Mouse (Mus musculus): ENCODE results near the gene Acot5. TPM values are rescaled to one million over a fixed set of nuclear protein-coding genes. Genes with fewer than 3 reads are reported as not detected.
"Not testable (repeated sequence)": the region's sequence is repeated elsewhere in the genome, so short reads cannot be mapped to it uniquely, and the experiment has no call there.

Gene Acot5
- polyA plus RNA-seq, 1 experiment from 2014 or later = not detected

GRCm38 (mm10) chr12:84068296-84068695 lies 829 bp upstream of the Acot5 start:
- Histone ChIP-seq H3K27ac (ENCODE audit: low read depth, low read length) (no peak overlapping the region), H3K27me3 (ENCODE audit: control insufficient read depth, insufficient read depth, low read length) (peaks cover 14% of the 10 kb centered on the region), H3K9me3 (ENCODE audit: control insufficient read depth, low read length) (no peaks in the 10 kb centered on the region), H3K36me3 (ENCODE audit: control insufficient read depth, insufficient read depth, low read length) (no peaks in the 10 kb centered on the region), H3K4me3 (ENCODE audit: low read depth, low read length) (no peak overlapping the region), H3K9ac (ENCODE audit: low read length) (no peak overlapping the region), H3K4me1 (replicated peaks; ENCODE audit: control insufficient read depth, insufficient read depth, low read length) (no peaks in the 10 kb centered on the region; the same call in 1 of the 2 replicates), H3K4me2 (ENCODE audit: low read depth, low read length, severe bottlenecking) (no peak overlapping the region)
- DNase-seq (ENCODE audit: low spot score) = no peak
- 58% methylated on average over 8 of the region's 8 CpGs for WGBS
- no peak for ATAC-seq (replicated peaks; ENCODE audit: low FRiP score)

- WGBS = 2% methylated on average over 38 of the region's 52 CpGs
- H3K9ac ChIP-seq (ENCODE audit: low read length); DNase-seq (ENCODE audit: low spot score); H3K4me1 ChIP-seq (replicated peaks; ENCODE audit: control insufficient read depth, insufficient read depth, low read length); H3K36me3 ChIP-seq (ENCODE audit: control insufficient read depth, insufficient read depth, low read length); ATAC-seq (replicated peaks; ENCODE audit: low FRiP score); H3K27ac ChIP-seq (ENCODE audit: low read depth, low read length); H3K9me3 ChIP-seq (ENCODE audit: control insufficient read depth, low read length): not testable (repeated sequence)
- peaks cover 14% of the 10 kb centered on the region for H3K27me3 ChIP-seq (ENCODE audit: control insufficient read depth, insufficient read depth, low read length)
- peak overlapping the region; percentile 63 for H3K4me2 ChIP-seq (ENCODE audit: low read depth, low read length, severe bottlenecking)
- H3K4me3 ChIP-seq (ENCODE audit: low read depth, low read length) = peak overlapping the region; percentile 31
Measured at GRCm38 (mm10) chr12:84069582-84069981, 457 bp downstream of the Acot5 start.

- H3K36me3 ChIP-seq (ENCODE audit: control insufficient read depth, insufficient read depth, low read length) = no peaks in the 10 kb centered on the region
- H3K9ac ChIP-seq (ENCODE audit: low read length) = no peak overlapping the region
- H3K27me3 ChIP-seq (ENCODE audit: control insufficient read depth, insufficient read depth, low read length) = peaks cover 14% of the 10 kb centered on the region
- no peak for ATAC-seq (replicated peaks; ENCODE audit: low FRiP score)
- H3K4me1 ChIP-seq (replicated peaks; ENCODE audit: control insufficient read depth, insufficient read depth, low read length) = no peaks in the 10 kb centered on the region; the same call in 1 of the 2 replicates
- no peak overlapping the region for H3K27ac ChIP-seq (ENCODE audit: low read depth, low read length)
- no peak for DNase-seq (ENCODE audit: low spot score)
- H3K9me3 ChIP-seq (ENCODE audit: control insufficient read depth, low read length) = no peaks in the 10 kb centered on the region
- 94% methylated on average over 2 of the region's 2 CpGs for WGBS
- no peak overlapping the region for H3K4me3 ChIP-seq (ENCODE audit: low read depth, low read length)
- no peak overlapping the region for H3K4me2 ChIP-seq (ENCODE audit: low read depth, low read length, severe bottlenecking)
Measured at GRCm38 (mm10) chr12:84071696-84072095, 2.6 kb downstream of the Acot5 start.

- DNase-seq (ENCODE audit: low spot score) (no peak), ATAC-seq (replicated peaks; ENCODE audit: low FRiP score) (no peak)
- H3K9me3 ChIP-seq (ENCODE audit: control insufficient read depth, low read length) = no peaks in the 10 kb centered on the region
- H3K4me3 ChIP-seq (ENCODE audit: low read depth, low read length) = no peak overlapping the region
- no peak overlapping the region for H3K9ac ChIP-seq (ENCODE audit: low read length)
- 90% methylated on average over 4 of the region's 4 CpGs for WGBS
- no peaks in the 10 kb centered on the region for H3K36me3 ChIP-seq (ENCODE audit: control insufficient read depth, insufficient read depth, low read length)
- H3K4me2 ChIP-seq (ENCODE audit: low read depth, low read length, severe bottlenecking) = no peak overlapping the region
- no peaks in the 10 kb centered on the region for H3K27me3 ChIP-seq (ENCODE audit: control insufficient read depth, insufficient read depth, low read length)
- no peaks in the 10 kb centered on the region for H3K4me1 ChIP-seq (replicated peaks; ENCODE audit: control insufficient read depth, insufficient read depth, low read length)
- no peak overlapping the region for H3K27ac ChIP-seq (ENCODE audit: low read depth, low read length)
Measured at GRCm38 (mm10) chr12:84077371-84077990, 8.4 kb downstream of the Acot5 start.

- no peak overlapping the region for H3K4me3 ChIP-seq (ENCODE audit: low read depth, low read length)
- WGBS = 87% methylated on average over 2 of the region's 2 CpGs
- H3K9ac ChIP-seq (ENCODE audit: low read length) = no peak overlapping the region
- H3K27me3 ChIP-seq (ENCODE audit: control insufficient read depth, insufficient read depth, low read length) = no peaks in the 10 kb centered on the region
- no peak for DNase-seq (ENCODE audit: low spot score)
- no peaks in the 10 kb centered on the region for H3K36me3 ChIP-seq (ENCODE audit: control insufficient read depth, insufficient read depth, low read length)
- no peaks in the 10 kb centered on the region for H3K9me3 ChIP-seq (ENCODE audit: control insufficient read depth, low read length)
- no peak overlapping the region for H3K27ac ChIP-seq (ENCODE audit: low read depth, low read length)
- no peak overlapping the region for H3K4me2 ChIP-seq (ENCODE audit: low read depth, low read length, severe bottlenecking)
- H3K4me1 ChIP-seq (replicated peaks; ENCODE audit: control insufficient read depth, insufficient read depth, low read length) = no peaks in the 10 kb centered on the region
- no peak for ATAC-seq (replicated peaks; ENCODE audit: low FRiP score)
Measured at GRCm38 (mm10) chr12:84083842-84084241, 14.7 kb downstream of the Acot5 start.

- Histone ChIP-seq H3K36me3 (ENCODE audit: control insufficient read depth, insufficient read depth, low read length) (no peaks in the 10 kb centered on the region), H3K4me2 (ENCODE audit: low read depth, low read length, severe bottlenecking) (no peak overlapping the region), H3K4me1 (replicated peaks; ENCODE audit: control insufficient read depth, insufficient read depth, low read length) (no peaks in the 10 kb centered on the region), H3K27ac (ENCODE audit: low read depth, low read length) (no peak overlapping the region), H3K9ac (ENCODE audit: low read length) (no peak overlapping the region), H3K4me3 (ENCODE audit: low read depth, low read length) (no peak overlapping the region), H3K27me3 (ENCODE audit: control insufficient read depth, insufficient read depth, low read length) (no peaks in the 10 kb centered on the region), H3K9me3 (ENCODE audit: control insufficient read depth, low read length) (peaks cover 3% of the 10 kb centered on the region; the same call in 1 of the 2 replicates)
- no peak for DNase-seq (ENCODE audit: low spot score)
- ATAC-seq (replicated peaks; ENCODE audit: low FRiP score) = no peak
- WGBS = 93% methylated on average over 4 of the region's 4 CpGs
Measured at GRCm38 (mm10) chr12:84084581-84084980, 15.5 kb downstream of the Acot5 start.

GRCm38 (mm10) chr12:84094666-84095065 lies 25.5 kb downstream of the Acot5 start:
- H3K9me3 ChIP-seq (ENCODE audit: control insufficient read depth, low read length); H3K36me3 ChIP-seq (ENCODE audit: control insufficient read depth, insufficient read depth, low read length); H3K9ac ChIP-seq (ENCODE audit: low read length); ATAC-seq (replicated peaks; ENCODE audit: low FRiP score); H3K27me3 ChIP-seq (ENCODE audit: control insufficient read depth, insufficient read depth, low read length); H3K4me1 ChIP-seq (replicated peaks; ENCODE audit: control insufficient read depth, insufficient read depth, low read length); H3K4me2 ChIP-seq (ENCODE audit: low read depth, low read length, severe bottlenecking); H3K27ac ChIP-seq (ENCODE audit: low read depth, low read length); H3K4me3 ChIP-seq (ENCODE audit: low read depth, low read length): not testable (repeated sequence)
- 90% methylated on average over 5 of the region's 5 CpGs for WGBS
- peak; percentile 13 for DNase-seq (ENCODE audit: low spot score)

GRCm38 (mm10) chr12:84099605-84100004 lies 30.5 kb downstream of the Acot5 start:
- Histone ChIP-seq H3K4me2 (ENCODE audit: low read depth, low read length, severe bottlenecking) (no peak overlapping the region), H3K27me3 (ENCODE audit: control insufficient read depth, insufficient read depth, low read length) (no peaks in the 10 kb centered on the region), H3K9me3 (ENCODE audit: control insufficient read depth, low read length) (no peaks in the 10 kb centered on the region), H3K4me1 (replicated peaks; ENCODE audit: control insufficient read depth, insufficient read depth, low read length) (no peaks in the 10 kb centered on the region), H3K27ac (ENCODE audit: low read depth, low read length) (no peak overlapping the region), H3K9ac (ENCODE audit: low read length) (no peak overlapping the region), H3K4me3 (ENCODE audit: low read depth, low read length) (no peak overlapping the region), H3K36me3 (ENCODE audit: control insufficient read depth, insufficient read depth, low read length) (no peaks in the 10 kb centered on the region)
- ATAC-seq (replicated peaks; ENCODE audit: low FRiP score) = no peak
- 97% methylated on average over 2 of the region's 2 CpGs for WGBS
- no peak for DNase-seq (ENCODE audit: low spot score)

- no peaks in the 10 kb centered on the region for H3K27me3 ChIP-seq (ENCODE audit: control insufficient read depth, insufficient read depth, low read length)
- H3K4me3 ChIP-seq (ENCODE audit: low read depth, low read length) = no peak overlapping the region
- H3K4me2 ChIP-seq (ENCODE audit: low read depth, low read length, severe bottlenecking) = peak overlapping the region; percentile 85; the same call in 1 of the 2 replicates
- peak; percentile 30 for DNase-seq (ENCODE audit: low spot score)
- WGBS = 81% methylated on average over 1 of the region's 1 CpGs
- ATAC-seq (replicated peaks; ENCODE audit: low FRiP score) = no peak
- no peaks in the 10 kb centered on the region for H3K4me1 ChIP-seq (replicated peaks; ENCODE audit: control insufficient read depth, insufficient read depth, low read length)
- H3K36me3 ChIP-seq (ENCODE audit: control insufficient read depth, insufficient read depth, low read length) = no peaks in the 10 kb centered on the region
- H3K9me3 ChIP-seq (ENCODE audit: control insufficient read depth, low read length) = no peaks in the 10 kb centered on the region
- no peak overlapping the region for H3K9ac ChIP-seq (ENCODE audit: low read length)
- no peak overlapping the region for H3K27ac ChIP-seq (ENCODE audit: low read depth, low read length)
Measured at GRCm38 (mm10) chr12:84100071-84100470, 30.9 kb downstream of the Acot5 start.
